Mouse (Mus musculus) testis, adult 2 months (tissue): Measurements from ENCODE around the gene Sirt1.

Source experiments
- CTCF ChIP-seq: fragments of 200-500 bp; IDR thresholded peaks from 2 replicates; pipeline ENCODE4 v1.5.1; 2012; ENCODE audit warnings: low read depth, mild to moderate bottlenecking, inconsistent platforms, low read length, moderate library complexity; ENCODE audit not compliant: control insufficient read depth, insufficient read depth, insufficient replicate concordance
- POLR2A ChIP-seq: fragments of 200-500 bp; IDR thresholded peaks from 2 replicates; pipeline ENCODE4 v1.6.1; 2012; ENCODE audit warnings: low read depth, mild to moderate bottlenecking, inconsistent platforms, low read length, moderate library complexity; ENCODE audit not compliant: control insufficient read depth

- TF ChIP-seq POLR2A (no peak), CTCF (no peak)
Measured at GRCm38 (mm10) chr10:63365918-63366455, 15.5 kb downstream of the Sirt1 start.
